Mouse (Mus musculus) 416B (cell line): ENCODE results near the gene Gna14.
A peak's percentile ranks its signal among the peaks of the same experiment; 100 is the strongest.

Experiments used
- DNase-seq: peaks from one replicate; pipeline ENCODE4 v3.0.0; 2011; ENCODE audit warnings: low read depth

Gna14 gene

GRCm38 (mm10) chr19:16511081-16511420 lies 75.5 kb downstream of the Gna14 start:
- peak; percentile 53 for DNase-seq

DNA sequence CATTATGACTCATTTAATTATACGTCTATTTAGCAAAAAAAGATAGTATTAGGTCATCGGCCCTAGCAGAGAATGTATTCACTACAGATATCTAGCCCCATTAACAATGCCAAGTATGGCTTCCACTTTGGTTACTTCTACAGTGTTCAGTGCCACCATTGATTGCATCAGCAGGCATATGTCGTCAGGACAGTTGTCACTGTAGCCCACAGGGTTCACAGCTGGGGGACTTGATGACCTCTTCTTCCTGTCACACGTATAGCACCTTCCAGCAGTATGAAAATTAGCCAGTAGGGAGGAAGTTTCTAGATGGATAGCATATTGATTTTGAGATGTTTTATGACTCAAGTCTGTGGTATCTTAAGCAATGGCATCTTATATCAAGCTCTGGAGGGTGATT lies 78.6 kb downstream of the Gna14 start:
- peak; percentile 87 for DNase-seq

DNA sequence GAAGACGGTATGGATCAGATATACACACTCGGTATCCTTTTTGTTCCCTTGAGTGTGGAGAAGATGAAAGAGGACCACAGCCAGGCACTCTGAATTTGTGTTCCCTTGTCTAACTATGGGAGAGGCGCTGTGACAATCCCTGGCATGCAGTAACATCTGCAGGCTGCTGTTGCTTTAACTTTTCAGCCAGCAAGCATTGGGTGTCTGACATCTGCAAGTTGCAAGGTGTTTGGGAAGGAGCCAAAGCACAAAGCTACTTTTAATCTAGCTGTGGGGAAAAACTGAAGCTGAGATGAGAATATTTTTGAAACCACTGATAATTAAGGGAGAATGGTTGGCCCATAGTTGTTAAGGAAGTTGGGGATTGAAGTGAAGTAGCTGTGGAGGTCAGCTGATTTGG lies 83.0 kb downstream of the Gna14 start:
- DNase-seq: no peak

- DNase-seq: no peak
Measured at GRCm38 (mm10) chr19:16520608-16521007, 85.0 kb downstream of the Gna14 start.

- no peak for DNase-seq
Measured at GRCm38 (mm10) chr19:16526302-16526880, 90.8 kb downstream of the Gna14 start.

GRCm38 (mm10) chr19:16527031-16527430 lies 91.5 kb downstream of the Gna14 start:
- peak; percentile 39 for DNase-seq

GRCm38 (mm10) chr19:16528225-16528828 lies 92.8 kb downstream of the Gna14 start:
- DNase-seq: no peak

- peak; percentile 77 for DNase-seq
Measured at GRCm38 (mm10) chr19:16529293-16529920, 93.8 kb downstream of the Gna14 start.

GRCm38 (mm10) chr19:16529999-16530398 lies 94.4 kb downstream of the Gna14 start:
- peak; percentile 34 for DNase-seq

DNA sequence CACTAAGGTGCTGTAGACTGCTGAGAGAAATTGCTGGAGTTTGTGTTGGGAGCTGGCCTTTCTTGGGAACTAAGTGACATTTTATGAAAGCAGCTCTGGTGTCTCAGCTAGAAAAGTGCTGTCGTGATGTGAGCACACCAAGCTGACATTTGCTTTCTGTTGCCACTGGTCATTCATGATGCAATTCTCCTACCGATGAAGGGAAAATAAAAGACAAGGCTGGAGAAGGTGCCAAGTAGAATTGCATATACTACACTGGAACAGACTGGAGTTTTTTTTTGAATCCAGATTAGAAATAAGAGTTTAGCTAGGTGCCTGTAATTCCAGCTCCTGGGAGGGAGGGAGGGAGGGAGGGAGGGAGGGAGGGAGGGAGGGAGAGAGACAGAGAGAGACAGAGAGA lies 98.7 kb downstream of the Gna14 start:
- no peak for DNase-seq

GRCm38 (mm10) chr19:16538416-16538815 lies 102.9 kb downstream of the Gna14 start:
- no peak for DNase-seq

DNA sequence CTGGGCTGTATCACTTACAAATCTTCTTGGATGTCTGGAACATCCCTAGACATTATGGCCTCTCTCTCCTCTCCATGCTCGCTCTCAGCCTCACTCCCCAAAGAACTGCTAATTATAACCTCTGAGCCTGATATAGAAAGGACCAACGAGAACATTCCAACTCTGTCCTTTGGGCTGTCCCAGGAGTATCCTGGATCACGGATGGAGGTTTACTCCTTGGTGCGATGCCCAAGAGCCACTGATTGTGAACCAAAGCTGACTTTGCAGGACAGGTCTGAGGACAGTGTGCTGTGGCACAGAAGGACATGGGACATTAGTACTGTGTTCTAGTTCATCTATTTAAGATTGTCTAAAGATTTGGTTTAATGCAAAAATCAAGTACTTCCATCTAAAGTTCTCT lies 108.1 kb downstream of the Gna14 start:
- no peak for DNase-seq

DNA sequence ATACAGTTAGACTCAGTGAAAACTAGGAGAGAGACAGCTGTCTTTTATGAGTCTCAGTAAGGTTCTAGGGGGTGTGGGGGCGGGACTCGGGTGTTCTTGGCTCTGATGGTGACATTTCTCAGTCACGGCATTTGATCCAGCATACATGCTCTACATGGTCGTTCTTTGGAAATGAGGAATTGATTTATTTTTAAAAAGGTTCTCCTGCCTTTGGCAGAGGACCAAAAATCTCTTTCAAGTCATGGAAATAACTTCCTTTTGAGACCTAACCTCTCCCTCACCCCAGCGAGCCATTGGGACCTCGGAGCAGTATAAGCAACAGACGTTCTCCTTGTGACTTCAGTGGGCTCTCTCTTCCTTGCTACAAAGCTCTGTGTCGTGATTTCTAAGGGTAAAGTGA lies 121.4 kb downstream of the Gna14 start:
- no peak for DNase-seq

GRCm38 (mm10) chr19:16557971-16558370 lies 122.4 kb downstream of the Gna14 start:
- peak; percentile 41 for DNase-seq

DNA sequence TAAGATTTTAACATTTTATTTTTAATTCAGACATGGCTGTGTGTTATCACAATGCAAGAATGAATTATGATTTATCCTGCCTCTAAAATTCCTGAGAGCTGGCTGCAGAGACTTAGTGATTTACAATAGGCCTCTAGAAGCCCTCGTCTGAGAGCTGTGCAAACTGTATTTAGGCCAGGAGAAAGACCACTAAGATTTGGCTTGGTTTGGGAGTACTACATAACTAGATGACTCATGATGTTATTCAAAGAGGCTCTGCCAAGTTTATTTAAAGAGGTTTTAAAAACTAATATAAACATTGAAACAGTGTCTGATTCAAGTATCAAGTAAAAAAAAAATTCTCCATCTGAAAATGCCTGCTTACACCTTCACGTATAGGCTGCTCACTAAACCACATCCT lies 123.0 kb downstream of the Gna14 start:
- DNase-seq: no peak

GRCm38 (mm10) chr19:16559243-16559896 lies 123.8 kb downstream of the Gna14 start:
- no peak for DNase-seq

DNA sequence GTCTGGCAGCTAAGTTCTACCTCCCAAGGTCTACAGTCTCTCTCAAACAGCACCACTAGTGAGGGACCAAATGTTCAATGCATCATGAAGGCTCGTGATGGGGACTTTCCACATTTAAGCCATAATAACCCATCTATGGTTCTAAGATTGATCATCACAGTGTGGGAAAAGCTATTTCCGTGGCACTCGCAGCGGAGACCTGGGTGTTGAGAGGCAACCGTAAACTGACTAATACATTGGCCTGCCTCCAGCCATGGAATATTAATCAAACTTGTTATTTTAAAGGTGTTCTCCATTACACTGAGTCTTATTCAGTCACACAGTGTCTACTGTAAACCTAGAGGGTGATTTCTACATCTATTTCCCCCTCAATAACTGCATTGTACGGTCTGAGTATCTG lies 127.1 kb downstream of the Gna14 start:
- DNase-seq: no peak

DNA sequence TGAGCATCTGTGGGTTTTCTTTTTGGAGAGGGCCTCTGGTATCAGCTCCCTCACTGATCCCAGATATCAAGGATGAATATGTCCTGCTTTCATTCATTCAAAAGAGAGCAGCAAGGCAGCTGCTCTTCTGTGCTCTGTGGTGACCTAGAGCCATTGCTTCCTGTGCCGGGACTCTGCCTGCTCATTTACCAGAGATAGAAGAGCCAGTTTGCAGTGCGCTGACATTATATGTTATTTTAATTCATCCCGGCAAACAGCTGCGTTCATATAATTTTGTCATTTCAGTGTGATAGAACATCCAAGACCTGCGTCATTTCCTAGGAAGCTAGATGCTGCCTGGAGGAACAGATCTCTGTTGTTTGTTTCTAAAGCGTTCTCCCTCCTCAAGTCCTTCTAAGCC lies 141.2 kb downstream of the Gna14 start:
- no peak for DNase-seq

GRCm38 (mm10) chr19:16579656-16580260 lies 144.2 kb downstream of the Gna14 start:
- DNase-seq: no peak

DNA sequence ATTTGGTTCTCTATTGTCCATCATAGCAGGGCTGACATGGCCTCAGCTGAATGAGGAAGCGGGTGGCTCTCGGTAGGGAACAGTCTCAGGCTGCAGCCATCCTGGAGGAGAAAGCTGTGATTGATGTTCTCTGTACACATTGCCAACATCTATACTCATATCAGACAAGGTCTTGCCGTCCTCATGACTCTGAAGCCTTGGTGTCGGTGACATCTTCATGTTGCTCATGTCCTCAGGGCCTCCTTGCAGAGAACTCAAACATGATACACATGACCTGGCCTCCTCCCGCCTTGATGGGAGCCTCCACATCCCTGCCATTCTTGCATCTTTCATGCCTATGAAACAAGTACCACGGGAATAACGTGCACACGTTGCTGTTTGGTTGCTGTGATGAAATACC lies 144.9 kb downstream of the Gna14 start:
- no peak for DNase-seq

GRCm38 (mm10) chr19:16584546-16584945 lies 149.0 kb downstream of the Gna14 start:
- DNase-seq: no peak

DNA sequence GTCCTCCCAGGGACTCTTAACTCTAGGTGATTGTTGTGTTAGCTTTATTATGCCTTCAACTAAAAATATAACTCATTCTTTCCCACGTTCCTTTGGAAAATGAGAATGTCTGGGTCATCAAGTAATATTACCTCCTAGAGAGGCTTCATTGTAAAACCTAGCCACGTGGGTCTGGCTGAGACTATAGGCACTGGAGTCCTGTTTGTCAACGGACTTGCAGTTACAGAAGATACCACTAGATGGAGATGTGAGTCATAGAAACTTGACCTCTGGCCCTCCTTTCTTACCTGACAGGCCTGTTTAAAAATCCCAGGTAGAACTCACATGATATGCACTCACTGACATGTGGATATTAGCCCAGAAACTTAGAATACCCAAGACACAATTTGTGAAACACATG lies 149.8 kb downstream of the Gna14 start:
- peak; percentile 68 for DNase-seq
